Mouse (Mus musculus) kidney, adult 9 months (tissue): ENCODE data around the gene Spdl1.
"Not testable (repeated sequence)": the region's sequence is repeated elsewhere in the genome, so short reads cannot be mapped to it uniquely, and the experiment has no call there.

Experiments used
- DNase-seq: peaks from one replicate; pipeline ENCODE4 v3.0.0; 2022

Gene Spdl1

GRCm38 (mm10) chr11:34833318-34834086 lies at the start of gene Spdl1:
Gene Spdl1, minus strand, starts transcription at chr11:34833641.
- DNase-seq: peak; percentile 97

GRCm38 (mm10) chr11:34881528-34881927 lies 48.1 kb upstream of the Spdl1 start:
- DNase-seq: peak; percentile 22

GRCm38 (mm10) chr11:34879678-34880077 lies 46.2 kb upstream of the Spdl1 start:
- no peak for DNase-seq

GRCm38 (mm10) chr11:34873861-34874260 lies 40.4 kb upstream of the Spdl1 start:
- DNase-seq: no peak

- DNase-seq: no peak
Measured at GRCm38 (mm10) chr11:34872432-34872831, 39.0 kb upstream of the Spdl1 start.

GRCm38 (mm10) chr11:34871991-34872390 lies 38.5 kb upstream of the Spdl1 start:
- DNase-seq: no peak

GRCm38 (mm10) chr11:34871456-34871855 lies 38.0 kb upstream of the Spdl1 start:
- no peak for DNase-seq

GRCm38 (mm10) chr11:34868626-34869025 lies 35.2 kb upstream of the Spdl1 start:
- DNase-seq: no peak

- DNase-seq: no peak
Measured at GRCm38 (mm10) chr11:34865741-34866270, 32.4 kb upstream of the Spdl1 start.

GRCm38 (mm10) chr11:34865181-34865580 lies 31.7 kb upstream of the Spdl1 start:
- DNase-seq: no peak

- DNase-seq: no peak
Measured at GRCm38 (mm10) chr11:34856652-34857051, 23.2 kb upstream of the Spdl1 start.

GRCm38 (mm10) chr11:34846268-34846652 lies 12.8 kb upstream of the Spdl1 start:
- DNase-seq: no peak

GRCm38 (mm10) chr11:34845567-34846267 lies 12.3 kb upstream of the Spdl1 start:
- DNase-seq: no peak

- DNase-seq: peak; percentile 29
Measured at GRCm38 (mm10) chr11:34843517-34843916, 10.1 kb upstream of the Spdl1 start.

GRCm38 (mm10) chr11:34840283-34840682 lies 6.8 kb upstream of the Spdl1 start:
- no peak for DNase-seq

- DNase-seq: no peak
Measured at GRCm38 (mm10) chr11:34839051-34839450, 5.6 kb upstream of the Spdl1 start.

- no peak for DNase-seq
Measured at GRCm38 (mm10) chr11:34836272-34836671, 2.8 kb upstream of the Spdl1 start.

GRCm38 (mm10) chr11:34832678-34833077 lies 763 bp downstream of the Spdl1 start:
- no peak for DNase-seq

- DNase-seq: no peak
Measured at GRCm38 (mm10) chr11:34827803-34828202, 5.6 kb downstream of the Spdl1 start.

GRCm38 (mm10) chr11:34826940-34827339 lies 6.5 kb downstream of the Spdl1 start:
- DNase-seq: no peak

GRCm38 (mm10) chr11:34824791-34825190 lies 8.7 kb downstream of the Spdl1 start:
- DNase-seq: no peak

- DNase-seq: peak; percentile 27
Measured at GRCm38 (mm10) chr11:34814767-34815166, 18.7 kb downstream of the Spdl1 start.

- no peak for DNase-seq
Measured at GRCm38 (mm10) chr11:34814319-34814718, 19.1 kb downstream of the Spdl1 start.

- DNase-seq: not testable (repeated sequence)
Measured at GRCm38 (mm10) chr11:34805026-34805425, 28.4 kb downstream of the Spdl1 start.
